Mouse (Mus musculus) cortical plate, adult 2 months (tissue): ENCODE data around the gene Trpc5.

ENCODE experiments used
- CTCF ChIP-seq: fragments of 200-500 bp; IDR thresholded peaks from 2 replicates; pipeline ENCODE4 v1.5.1; 2011; ENCODE audit warnings: mild to moderate bottlenecking, control low read depth, low read length; ENCODE audit not compliant: insufficient read depth; ENCODE audit errors: extremely low read depth
- POLR2A ChIP-seq: fragments of 200-500 bp; IDR thresholded peaks from 2 replicates; pipeline ENCODE4 v1.6.1; 2011; ENCODE audit warnings: mild to moderate bottlenecking, low read length, control low read depth; ENCODE audit not compliant: insufficient read depth; ENCODE audit errors: extremely low read depth

- TF ChIP-seq CTCF: no peak
- TF ChIP-seq POLR2A: no peak
Measured at GRCm38 (mm10) chrX:144688207-144689118, 483 bp upstream of the Trpc5 start, which contains the start of gene Rtl4.
